Mouse (Mus musculus) skeletal muscle tissue, adult 2 months (tissue): ENCODE results near the gene Arhgap44.

ENCODE experiments used
- DNase-seq: peaks from one replicate; pipeline ENCODE4 v3.0.0-alpha.2; 2012; ENCODE audit warnings: low read depth, low spot score

Arhgap44 gene

DNA sequence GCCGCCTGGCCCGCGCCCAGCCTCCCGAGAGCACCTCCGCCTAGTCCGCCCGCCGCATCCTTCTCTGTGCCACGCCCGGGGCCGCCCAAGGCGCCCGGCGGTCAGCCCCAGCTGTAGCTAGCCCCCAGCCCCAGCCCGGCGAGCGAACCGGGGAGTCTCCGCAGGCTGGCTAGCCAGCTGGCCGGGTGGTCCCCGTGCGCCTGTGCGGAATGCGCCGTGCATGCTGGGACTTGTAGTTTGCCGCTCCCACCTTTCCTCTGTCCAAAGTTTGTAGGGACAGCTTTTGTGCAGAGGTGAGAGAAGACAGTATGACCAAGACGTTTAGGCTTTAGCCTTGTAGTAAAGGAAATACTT is at the start of gene Arhgap44:
Arhgap44 (minus strand) TSS at position 195 of the 354 bp plus-strand sequence.
- DNase-seq = peak; percentile 6

DNA sequence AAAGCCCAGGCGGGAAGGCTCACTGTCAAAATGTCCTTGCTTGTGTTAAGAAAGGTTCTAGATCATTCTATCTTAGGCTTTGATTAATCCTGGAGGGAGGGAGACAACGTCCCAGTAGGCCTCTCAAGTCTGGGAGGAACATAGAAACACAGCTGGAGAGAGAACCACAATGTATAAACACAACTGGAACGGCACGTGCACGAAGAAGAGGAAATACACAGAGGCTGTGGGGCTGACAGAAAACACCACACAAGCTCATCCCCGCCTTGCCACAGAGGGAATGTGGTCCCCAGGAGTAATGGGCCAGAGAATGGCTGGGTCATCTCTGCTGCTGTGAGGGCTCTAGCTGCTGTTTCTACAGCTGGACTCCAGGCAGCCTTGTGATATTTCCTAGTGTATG is 48.9 kb upstream of the Arhgap44 start:
- DNase-seq = no peak

DNA sequence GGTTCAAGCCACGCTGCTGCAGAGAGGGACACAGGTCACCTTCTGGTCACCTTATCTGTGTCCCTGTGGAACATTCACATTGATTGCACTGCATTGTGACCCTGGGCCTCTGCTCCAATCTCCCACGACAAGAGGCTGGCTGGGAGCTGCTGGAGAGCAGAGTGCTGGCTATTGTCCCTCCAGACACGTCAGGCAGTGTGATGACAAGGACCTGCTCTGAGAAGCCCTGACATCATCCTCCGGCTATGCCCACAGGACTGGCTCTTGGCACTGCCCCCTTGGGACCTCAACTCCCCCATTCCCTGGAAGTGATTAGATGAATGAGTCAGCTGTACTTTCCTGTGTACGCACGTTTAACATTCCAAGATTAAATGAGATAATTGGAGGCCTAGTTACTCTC is 46.7 kb upstream of the Arhgap44 start:
- no peak for DNase-seq

DNA sequence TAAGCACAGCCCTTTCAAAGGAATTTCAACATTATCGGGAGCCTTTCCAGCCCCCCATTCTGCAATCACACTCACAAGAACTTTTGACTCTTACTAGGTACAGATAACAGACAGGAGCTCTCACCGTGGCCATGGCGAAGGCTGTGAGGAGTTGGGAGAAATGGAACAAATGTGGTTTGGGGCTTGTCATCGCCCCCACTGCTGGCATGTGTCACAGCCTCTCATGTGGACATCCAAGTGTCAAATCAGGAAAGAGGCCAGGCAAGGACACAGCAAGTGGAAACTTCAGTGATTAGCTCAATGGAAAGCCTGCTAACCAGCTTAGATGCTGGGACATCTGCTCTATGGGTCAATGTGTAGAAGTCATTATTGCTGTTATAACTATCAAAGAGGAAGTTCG is 42.5 kb upstream of the Arhgap44 start:
- DNase-seq = no peak

DNA sequence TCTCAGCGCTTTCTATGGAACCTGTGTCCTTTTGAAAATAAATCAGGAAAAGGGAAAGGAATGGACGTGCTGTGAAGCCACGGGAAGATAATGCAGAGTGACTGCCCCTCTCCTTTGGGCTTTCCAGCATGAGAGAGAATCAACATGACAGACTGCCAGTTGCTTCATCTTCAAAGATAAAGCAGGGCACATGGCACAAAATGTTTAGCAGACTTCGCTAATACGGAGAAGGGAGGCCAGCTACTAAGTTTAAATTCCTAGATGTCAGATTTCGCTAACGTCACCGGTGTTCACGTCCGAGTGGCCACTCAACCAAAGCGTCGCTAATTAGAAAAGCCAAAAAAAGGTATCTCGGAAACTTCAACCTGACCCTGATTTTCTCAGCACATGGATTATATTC is 41.9 kb upstream of the Arhgap44 start:
- no peak for DNase-seq

DNA sequence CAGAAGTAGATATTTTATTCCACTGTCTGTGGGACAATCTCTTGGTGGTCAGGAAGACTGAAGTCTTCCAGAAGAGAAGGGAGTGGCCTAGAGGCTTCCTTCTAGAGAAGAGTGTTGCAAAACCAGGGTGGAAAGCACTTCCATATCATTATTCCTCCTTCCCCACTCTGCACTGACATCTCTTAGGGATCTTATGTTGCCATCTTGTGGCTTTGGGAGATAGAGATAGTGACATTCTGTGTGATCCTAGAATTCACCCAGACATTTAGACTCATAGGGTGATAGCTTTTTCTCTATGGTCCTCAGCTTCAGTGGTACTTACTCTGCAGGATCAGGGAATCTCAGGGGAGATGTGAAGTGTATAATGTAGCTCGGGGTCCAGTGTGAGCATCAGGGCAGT is 40.3 kb upstream of the Arhgap44 start:
- no peak for DNase-seq

DNA sequence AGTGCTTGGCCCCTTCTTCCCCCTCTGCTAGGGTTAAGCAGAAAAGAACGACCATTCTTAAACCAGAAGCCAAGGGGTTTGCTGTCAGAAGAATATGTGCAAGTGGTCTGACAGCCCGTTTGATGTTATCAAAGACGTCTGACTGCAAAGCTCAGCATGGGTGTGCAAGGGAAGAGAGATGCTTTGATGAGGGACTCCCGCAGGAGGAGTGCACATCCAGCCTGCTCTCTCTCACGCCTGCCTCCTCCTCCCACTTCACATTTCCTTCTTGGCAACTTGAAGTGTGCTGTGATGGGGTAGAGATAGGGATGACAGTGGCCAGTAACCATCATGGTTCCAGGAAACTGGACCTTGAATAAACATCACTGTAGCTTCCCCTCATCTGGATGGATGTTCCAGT is 39.5 kb upstream of the Arhgap44 start:
- DNase-seq = no peak

DNA sequence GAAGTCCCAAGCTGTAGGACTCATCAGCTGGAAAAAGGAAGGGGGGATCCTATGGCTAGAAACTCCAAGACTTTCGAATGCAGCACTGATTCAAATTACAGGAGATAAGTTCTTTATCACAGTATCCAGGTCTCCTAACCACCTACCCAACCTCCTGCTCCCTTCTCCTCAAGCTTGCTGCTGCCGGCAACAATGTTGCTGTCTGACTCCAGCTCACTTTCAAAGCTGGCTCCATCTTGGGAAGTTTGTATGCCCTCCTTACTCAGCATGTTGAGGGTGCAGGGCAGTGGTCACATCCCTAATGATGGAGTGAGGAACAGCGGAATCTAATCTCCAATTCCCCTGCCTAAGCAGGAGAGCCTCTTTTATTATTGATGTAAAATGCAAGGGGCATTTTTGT is 35.3 kb upstream of the Arhgap44 start:
- DNase-seq = no peak

DNA sequence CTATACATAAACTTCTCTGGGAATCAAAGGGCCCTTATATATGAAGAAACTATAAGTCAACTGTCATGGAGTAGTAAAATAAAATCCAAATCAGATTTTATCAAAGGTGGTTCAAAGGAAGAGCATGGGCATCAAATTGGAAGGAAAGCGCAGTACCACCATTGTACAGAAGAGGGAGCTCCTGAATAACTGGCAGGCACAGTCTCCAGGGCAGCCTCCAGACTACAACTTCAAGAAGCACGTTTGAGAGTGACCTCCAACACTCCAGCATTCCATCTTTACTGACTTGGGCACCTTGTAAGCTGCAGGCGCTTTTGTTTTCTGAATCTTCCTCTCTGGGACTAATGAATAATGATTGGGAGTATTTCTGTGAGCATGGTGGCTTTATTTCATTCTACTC is 34.5 kb upstream of the Arhgap44 start:
- DNase-seq = peak; percentile 19

DNA sequence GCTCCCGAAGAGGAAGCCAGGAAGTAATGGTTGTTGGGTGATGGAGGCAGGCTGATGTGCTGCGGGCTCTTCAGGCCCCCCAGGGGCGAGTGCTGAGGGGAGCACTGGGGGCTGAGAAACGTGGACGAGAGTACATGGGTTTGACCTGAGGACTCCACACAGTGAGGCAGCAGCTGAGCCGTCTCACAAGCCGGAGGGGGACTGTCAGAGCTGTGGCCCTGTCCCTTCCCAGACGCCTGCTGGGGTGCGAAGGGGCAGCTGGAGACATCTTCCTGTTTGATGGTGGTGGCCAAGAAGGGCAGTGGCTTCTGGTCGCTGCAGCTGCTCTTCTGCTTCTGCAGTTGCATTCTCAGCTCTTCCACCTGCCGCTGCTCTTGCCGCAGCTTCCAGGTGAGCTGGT is 24.2 kb upstream of the Arhgap44 start:
- DNase-seq = no peak

DNA sequence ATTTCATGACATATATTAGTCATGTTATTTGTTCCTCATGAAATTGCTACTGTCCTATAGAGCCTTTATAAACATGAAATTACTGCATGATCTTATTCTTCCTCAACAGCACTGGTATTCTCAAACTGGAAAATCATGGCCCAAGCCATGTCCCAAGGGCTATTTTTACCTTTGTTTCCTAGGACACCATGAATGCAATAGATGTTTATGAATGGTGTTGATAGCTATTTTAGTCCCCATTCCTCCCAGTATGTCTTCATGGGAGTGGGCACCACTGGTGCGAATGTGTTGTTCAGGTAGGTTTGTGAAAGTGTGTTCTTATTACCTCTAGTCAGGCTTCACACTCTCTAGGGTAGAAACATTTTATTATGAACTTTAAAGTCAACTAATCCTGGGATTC is 22.4 kb upstream of the Arhgap44 start:
- no peak for DNase-seq

DNA sequence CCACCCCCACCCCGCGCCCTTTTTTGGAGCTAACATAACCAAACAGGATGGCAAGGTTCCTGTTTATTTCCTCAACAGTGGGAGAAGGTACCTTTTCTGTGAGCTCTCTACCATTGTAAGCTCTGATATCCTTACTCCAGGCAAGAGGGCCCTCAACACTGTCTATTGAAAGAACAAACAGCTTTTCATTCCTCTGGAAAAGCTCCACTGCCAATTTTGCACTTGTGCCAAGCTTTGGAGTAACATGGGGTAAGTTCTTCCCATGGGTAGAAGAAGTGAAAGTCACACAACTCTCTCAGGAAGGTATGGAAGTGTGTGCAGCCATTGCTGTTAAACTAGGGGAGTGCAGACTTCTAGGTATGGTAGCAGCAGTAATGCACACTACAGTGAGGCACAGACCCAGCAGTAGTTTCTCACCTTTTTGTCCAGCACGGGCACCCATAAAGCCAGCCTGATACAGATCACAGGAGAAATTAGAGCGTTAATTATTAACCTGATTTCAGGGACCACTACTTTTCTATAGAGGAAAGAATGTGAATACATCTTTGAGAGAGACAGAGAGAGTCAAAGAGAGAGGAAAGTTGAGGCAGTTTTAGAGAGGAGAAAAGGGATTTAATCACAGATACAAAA is 7.5 kb upstream of the Arhgap44 start:
- DNase-seq = no peak

DNA sequence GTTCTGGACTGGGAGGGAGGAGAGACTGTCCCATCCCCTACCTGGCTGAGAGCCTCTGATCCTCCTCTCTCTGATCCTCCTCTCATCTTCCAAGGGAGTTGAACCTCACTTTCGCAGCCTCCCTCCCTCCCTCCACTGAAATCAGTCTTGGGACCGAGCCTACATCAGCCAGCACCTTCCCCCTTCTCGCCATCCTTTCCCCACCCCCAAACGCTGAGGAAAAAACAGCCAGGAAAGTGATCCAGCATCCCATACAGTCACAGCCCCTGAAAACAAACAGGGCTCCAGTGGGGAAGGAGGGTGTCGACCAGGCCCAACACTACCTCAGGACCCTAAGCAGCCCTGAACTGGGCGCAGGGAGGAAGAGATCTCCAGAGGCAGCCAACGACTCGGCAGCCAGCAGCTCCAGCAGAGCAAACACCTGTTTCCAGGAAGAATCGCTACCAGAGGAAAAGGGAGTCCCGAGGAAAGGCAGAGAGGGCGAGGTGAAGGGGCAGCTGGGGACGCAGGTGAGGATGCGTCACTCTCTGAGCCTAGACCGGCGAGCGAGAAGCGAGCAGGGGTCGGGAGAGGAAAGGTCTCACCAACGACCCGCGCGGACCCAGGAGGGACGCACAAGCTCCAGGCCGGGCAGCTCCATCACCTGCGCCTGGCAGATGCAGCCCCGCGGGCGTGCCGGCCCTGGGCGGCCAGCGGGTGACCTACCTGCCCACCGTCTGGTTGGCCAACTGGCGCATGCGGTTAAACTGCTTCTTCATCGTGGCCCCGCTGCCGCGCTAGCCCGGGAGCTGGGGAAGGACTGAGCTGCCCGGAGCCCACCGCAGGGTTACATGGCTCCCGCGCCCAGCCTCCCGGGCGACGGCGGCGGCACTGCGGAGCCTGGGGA is 637 bp downstream of the Arhgap44 start:
- no peak for DNase-seq

DNA sequence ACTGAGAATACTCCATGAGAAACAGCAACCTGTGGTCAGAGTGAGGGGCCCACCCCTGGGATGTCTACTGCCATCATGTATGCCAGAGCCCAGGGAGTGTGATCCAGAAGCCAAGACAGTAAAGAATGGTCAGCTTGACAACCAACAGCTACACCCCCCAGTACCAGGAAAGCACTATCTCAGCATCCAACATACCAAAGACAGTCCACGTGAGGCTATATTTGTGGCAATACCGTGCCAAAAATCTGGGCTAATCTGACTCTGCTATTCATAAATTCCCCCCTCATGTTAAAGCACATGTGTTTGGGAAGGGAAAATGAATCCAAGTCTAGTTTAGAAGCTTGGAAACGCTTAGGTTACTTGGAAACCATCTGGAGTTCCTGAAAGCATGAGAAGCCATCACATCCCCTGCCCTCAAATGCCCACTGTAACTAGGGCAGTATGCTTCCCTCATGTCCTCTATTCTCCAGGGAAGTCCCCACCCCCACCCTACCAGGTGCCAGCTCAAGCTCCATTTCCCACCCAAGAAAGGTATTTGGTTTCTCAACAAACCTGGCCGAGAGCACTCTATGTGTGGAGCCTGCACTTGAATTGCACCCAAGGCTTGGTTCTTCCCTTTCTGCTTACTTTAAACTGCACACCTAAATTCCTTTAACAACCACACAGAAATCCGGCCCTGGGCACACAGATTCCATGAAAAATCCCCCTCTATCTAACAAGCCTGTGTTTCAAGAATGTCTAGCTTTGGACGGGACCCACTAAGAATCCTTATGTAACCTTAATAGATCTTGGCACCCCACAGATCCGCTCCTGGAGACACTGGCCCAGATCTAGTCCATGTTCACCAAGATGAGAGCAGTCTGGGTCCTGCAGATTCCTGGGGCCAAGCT is 1.5 kb downstream of the Arhgap44 start:
- DNase-seq = no peak

DNA sequence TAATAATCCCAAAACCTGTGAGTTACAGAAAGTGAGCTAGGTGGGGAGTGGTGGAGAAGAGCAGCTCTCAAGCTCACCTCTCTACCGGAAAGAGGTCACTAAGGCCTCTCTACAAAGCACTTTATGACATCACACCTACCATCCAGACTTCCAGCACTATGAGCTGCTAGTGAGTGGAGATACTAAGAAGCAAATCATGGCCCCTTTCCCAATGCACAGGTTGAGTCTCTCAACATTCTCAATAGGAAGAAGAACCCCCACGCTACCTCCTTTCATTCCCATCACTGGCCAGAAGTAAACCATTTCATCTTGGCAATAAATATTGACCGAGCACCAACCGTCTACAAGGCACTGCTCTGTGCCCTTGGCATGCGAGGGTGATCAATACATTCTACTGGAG is 3.0 kb downstream of the Arhgap44 start, which contains the start of gene 1700086D15Rik:
1700086D15Rik (minus strand) TSS at position 101 of the 400 bp plus-strand sequence.
- no peak for DNase-seq

DNA sequence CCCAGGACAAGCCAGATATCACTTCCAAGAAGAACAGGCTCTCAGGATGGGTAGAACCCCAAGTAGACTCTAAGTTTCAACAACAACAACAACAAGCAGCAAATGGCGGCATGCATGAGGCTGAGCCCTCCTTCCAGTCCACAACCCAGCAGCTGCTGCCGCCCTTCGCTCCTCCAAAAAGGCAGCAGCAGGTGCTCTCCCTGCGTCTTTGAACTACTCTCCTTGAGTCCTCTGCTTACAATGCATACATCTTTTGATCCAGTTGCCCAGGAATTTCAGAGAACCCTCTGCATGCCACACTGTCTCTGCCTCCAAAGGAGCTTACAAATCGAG is 4.1 kb downstream of the Arhgap44 start:
- no peak for DNase-seq

DNA sequence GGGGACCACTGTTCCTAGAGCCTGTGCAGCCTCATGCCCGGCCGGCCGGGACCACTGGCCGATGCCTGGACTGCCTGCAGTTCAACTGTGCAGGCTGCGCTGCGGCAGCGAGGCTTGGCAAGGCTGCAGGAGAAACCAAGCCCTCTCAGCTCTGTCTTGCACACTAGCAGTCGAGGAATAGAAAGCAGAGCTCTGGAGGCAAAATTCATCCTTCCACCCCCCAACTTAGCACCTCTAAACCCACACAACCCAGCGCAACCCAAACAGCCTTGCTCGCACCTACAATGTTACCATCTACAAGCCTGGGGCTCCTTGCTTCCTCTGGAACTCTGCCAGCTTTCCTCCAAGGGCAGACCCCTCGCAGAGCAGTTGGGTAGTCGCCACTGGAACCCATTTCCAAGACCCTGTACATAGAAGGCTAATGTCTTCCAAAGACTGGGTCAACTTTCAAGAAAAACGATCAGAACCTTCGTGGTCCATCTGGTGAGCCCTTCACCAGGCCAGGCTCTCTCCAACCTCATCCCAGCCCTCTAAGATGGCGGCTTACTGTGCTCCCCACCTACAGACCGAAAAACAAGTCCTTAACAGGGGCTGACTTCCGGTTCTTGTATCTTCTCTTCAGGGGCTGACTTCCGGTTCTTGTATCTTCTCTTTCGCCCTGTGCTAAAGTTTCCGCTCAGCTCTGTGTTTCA is 4.6 kb downstream of the Arhgap44 start:
- no peak for DNase-seq

DNA sequence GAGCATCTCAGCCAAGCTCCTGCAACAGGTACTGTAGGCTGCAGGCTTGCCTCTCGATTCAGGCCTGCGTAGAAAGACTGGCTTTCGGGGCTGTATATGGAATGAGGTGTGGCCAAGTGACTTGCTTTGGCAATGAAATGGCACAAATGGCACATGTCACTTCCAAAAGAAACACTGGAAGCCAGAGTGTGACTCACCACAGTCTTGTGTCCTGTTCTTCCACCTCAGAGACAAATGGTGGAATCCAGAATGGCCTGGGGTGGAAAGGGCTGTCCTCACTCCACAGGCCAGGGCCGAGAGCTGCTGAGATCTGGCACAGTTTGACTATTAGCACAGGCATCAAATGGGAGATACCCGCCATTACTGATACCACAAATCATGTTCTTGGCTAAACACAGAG is 9.8 kb downstream of the Arhgap44 start:
- DNase-seq = no peak

DNA sequence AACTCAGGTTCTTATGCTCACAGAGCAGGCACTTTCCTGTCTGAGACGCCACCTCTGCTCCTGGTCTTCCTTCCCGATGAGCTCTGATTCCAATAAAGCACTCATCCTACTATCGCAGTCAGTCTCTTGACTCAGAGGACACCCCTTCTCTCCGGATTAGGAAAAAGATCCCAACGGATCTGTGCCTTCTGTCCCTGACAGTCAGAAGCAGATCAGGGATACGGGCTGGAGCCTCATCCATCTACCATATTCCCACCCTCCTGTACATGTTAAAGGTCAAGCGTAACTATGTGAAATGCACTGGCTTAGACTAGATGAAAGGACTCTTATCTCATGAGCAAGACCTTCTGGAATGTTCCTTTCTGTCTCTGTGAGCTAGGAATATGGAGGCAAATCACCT is 14.3 kb downstream of the Arhgap44 start:
- DNase-seq = no peak

DNA sequence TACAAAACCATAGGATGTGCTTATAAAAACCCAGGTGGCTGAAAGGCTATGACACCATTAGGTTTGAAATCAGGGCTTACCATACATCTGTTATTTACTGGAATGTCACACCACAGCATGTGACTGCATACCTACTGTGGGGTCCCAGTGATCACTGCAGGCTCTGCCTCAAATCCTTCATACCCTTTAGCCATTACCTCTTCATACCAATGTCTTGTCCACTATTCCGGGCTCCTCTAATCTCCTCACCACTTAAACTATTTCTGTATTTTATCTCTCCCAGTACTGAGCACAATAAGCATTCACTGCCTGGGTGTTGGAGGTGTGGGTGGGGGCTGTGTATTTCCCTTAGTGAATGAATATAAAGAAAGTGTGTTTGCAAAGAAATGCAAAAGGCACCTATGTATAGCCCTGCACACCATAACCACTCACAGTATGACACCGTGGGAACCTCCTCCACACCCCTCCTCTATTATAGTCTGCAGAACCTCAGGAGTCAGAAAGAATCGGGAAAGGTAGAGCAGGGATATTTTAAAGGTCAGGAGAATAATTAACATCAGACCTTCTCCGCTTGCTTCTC is 19.8 kb downstream of the Arhgap44 start:
- no peak for DNase-seq

DNA sequence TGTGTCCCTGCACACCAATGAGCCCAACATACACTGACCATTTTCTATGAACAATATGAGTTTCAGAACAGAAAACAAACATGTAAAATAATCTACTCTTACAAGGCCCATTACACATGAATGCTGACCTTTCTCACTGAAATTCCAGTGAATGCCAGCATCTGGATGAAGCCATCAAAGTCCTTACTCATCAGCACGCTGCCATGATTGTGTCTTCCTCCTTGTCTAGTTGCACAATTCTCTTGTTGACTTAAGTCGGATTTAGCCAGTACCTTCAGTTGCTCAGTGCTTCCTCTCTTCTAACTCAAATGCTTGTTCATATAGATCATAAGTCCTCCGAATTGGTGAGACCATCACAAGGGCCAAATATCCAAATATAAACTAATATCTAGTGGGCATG is 23.7 kb downstream of the Arhgap44 start:
- DNase-seq = no peak
